Mouse (Mus musculus) CD4-positive, CD25-positive, alpha-beta regulatory T cell, adult 4 months (primary cell): ENCODE data around the gene Dgkg. TPM values are rescaled to one million over a fixed set of nuclear protein-coding genes. Genes with fewer than 3 reads are reported as not detected.
A peak's percentile ranks its signal among the peaks of the same experiment; 100 is the strongest.

Experiments used
- ATAC-seq: one replicate; pipeline ENCODE4 v1.8.0; 2017
- polyA plus RNA-seq, 2 experiments: library from polyadenylated mRNA; unstranded; fragments of 100-300 nt; shearing (Covaris generic); gene quantifications; one replicate each; pipeline ENCODE4 v1.2.1; 2017

The Dgkg gene
- polyA plus RNA-seq: 1 to 10 TPM in 1 of 2 experiments, under 1 TPM in 1; 0.80 to 2.1 TPM

DNA sequence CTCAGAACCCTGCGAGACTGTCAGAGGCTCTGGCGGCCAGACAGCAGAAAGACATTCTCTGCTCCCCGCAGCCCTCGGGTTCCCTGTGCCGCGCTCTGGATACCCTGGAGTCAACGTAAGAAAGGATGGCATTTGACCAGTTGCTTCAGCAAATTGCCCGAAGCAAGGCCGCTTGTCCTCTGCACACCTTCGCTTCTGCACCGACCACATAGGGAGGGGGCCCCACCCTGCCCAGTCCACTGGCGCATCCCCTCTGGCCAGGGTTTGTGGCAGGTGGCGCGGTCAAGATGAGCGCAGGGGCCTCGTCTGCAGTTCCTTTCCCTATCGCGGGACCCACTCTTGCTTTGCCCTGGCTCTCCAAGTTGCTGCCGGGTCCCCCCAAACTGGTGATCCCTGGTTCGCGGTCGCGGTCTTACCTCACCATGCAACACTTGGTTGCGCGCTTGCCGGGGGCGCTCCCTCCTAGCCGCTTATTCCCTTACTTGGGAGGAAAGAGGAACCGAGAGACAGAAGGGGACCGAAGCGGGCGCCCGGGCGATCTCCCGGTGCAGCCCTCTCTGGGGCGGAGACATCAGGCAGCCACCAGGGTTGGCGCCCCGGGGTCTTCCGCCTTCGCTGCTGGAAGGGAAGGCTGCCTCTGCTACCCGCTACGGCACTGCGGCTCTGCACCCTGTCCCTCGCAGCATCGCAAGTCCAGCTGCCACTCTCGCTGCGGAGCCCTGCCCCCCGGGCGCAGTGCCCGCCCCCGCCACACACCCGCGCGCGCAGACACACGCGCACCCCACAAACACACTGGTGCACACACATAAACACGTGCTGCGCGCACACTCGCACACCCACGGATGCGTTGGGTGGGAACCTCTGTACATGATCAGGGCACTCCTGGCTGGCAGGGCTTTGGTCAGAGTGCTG lies at the start of gene Dgkg:
Gene Dgkg, minus strand, starts transcription at position 689 of the 912 bp plus-strand sequence.
- ATAC-seq: peak; percentile 49

DNA sequence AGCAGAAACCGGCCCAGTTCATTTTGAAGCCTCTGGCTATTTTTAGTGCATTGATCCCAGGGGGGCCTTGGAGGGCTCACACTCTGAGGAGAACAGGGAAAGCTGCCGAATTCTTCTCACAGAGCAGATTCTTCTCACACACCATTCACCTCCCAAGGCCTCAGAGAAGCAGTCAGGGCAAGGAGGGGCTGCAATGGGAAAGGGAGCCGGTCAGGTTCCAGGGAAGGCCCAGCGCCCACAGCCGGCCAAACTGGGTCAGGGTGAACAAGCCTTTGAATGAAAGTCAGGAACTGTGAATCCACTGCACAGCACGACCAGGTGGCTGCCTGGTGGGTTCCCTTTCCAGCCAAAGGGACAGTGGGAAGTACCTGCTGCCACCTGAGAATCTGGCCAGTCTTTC lies 47.9 kb upstream of the Dgkg start:
- ATAC-seq: no peak

DNA sequence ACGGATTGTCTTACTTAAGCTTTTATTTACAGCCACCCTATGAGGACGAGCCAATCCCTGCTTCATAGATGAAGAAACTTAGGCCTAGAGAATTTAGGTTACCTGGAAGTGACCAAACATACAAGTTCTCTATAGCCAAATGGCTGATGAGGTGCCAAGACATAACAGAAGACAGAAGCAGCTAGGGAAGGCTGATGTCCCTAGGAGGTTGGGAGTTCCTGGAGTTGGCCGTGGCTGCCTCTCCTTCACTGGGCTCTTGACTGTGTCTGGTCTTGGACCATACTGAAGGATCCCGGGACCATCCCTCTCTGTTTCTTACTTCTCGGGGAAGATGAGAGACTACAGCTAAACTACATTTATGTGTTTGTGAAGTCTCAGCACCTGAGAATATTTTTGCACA lies 47.1 kb upstream of the Dgkg start:
- ATAC-seq: no peak

DNA sequence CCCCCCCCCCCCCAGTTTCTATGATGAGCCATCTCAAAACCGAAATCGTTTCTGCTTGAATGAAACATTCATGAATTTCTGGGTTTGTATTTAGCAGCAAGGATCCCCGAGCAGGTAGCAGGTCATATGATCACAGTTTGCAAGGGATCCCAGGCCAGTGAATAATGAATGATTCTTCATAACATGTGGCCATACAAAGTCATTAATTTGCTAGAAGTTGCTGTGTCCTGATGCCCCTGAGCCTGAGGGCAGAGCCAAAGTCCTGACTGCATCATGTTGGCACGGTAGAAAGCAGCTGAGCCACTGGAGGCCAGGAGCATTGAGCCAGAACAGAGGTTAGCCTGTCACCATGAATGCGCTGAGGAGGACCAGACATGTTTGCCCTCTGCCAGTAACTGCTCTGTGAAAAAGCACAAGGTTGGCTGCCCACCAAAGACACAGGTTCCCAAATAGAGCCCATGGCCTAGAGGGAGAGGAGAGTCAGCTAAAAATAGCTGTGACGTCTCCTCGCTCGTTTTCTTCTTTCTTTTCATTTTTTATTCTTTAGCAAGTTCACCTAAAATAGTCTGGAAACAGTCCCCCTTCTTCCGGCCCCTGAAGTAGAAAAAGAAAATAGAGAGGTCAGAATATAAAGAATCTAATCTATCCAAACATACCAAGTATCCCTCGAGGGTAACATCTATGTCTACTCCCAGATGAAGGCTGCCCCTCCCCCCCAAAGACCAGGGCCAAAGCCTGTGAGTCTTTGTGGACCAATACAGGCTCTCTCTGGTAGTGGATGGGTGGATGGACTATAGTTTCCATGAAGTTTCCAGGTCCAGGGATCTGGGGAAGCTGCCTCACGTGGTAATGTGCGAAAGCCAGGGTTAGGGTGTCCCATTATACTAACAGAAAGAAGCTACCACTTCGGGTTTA lies 42.1 kb upstream of the Dgkg start:
- no peak for ATAC-seq

DNA sequence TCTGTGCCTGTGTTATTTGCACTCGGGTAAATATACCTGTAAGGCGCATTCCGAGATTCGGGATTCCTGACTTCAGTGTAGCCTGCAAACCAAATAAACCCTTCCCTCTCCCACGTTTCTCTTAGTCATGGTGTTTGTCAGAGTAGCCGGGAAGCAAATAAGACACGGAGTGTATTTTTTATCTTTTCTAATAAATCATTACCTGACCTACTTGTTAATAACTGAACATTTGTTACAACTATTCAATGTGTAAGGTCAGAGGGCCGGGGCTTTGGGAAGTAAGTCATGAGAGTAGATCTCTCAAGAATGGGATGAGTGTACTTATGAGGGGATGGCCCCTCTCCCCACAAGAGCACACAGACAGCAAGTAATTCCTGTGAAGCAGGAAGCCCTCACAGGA lies 41.1 kb upstream of the Dgkg start:
- no peak for ATAC-seq

DNA sequence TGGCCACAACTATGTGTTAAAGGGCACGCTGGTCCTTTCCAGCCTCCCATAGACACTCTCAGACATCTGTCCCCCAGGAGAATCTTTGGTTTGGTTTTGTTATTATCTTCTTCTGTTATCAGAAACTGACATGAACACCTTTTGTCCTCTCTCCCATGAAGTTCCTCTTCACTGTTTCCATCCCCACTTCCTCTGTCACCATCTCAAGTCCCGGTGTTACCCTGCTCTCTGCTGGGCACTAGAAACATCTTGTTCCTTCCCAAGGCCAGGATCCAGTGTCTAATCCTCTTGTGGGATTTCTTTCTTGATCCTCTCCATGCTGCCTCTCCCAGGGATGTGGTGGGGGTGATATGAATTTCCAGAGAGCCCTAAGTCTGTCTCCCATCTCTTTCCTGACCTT lies 32.6 kb upstream of the Dgkg start:
- ATAC-seq: no peak

DNA sequence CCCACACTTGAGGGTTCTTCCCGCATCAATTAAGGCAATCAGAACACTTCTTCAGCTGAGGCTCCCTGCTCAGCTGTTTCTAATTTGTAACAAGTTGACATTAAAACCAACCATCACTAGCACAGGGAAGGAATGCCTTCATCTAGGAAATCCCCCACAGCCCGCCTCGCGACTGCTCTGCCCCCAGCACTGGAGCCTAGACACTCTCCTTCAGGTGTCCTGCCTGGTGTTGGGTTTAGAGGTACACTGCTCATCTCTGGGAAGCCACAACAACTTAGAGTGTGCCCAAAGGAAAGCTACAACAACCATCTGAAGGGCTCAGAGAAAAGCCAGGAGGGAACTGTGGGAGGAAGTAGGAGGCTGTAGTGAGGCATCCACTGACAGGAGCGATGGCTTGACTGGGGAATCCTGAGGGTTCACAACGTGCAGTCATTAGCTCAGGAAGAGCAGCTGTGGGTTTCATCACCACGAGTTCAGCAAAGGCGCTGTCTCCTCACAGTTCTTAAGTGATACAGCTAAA lies 30.8 kb upstream of the Dgkg start:
- no peak for ATAC-seq

DNA sequence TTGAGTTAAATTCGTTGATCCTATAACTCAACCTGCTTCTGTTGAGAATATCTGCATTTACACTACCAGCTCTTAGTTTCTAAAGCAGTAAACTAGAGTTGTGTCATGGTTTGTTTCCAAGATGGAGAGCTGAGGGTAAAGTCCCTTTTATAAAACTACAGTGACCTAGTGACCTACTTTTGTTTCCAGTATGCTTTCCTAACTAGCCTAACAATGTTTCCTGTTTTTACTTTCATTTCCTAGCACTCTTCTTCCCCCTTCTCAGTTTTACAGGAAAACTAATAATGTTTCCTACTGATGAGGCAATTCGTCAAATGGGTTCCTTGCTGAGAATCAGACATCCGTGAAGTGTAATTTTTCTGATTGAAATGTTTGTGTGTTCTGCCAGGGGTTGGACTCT lies 26.6 kb upstream of the Dgkg start:
- ATAC-seq: no peak

DNA sequence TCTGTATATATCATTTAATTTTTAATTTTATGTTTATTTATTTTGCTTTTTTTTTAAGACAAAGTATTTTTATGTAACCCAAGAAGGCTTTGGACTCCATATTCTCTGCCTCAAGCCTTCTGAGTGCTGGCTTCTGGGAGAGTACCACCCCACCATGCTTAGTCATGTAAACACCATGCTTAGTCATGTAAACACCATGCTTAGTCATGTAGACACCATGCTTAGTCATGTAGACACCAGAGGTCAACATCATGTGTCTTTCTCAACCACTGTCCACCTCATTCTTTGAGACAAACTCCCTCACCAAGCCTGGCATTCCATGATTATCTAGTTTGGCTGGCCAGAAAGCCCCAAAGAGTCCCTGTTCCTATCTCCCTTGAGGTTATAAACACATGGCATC lies 25.7 kb upstream of the Dgkg start:
- ATAC-seq: no peak

DNA sequence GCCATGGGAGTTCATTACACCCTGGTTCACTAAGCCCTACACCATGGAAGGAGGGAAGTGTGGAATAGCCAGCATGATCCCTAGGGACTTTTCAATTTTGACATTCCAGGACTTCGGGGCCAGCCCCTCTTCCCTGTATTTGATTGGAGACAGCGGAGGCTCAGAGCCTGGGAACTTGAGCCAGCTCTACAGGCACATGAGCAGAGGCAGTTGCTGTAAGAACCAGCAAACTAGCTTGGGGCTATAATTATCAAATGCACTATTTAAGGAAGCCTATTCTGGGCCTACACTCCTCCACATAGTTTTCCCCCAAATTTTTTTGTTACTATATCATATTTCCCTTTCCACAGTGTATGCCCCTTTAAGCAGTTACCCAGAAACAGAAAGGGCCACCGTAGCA lies 22.6 kb upstream of the Dgkg start:
- no peak for ATAC-seq

DNA sequence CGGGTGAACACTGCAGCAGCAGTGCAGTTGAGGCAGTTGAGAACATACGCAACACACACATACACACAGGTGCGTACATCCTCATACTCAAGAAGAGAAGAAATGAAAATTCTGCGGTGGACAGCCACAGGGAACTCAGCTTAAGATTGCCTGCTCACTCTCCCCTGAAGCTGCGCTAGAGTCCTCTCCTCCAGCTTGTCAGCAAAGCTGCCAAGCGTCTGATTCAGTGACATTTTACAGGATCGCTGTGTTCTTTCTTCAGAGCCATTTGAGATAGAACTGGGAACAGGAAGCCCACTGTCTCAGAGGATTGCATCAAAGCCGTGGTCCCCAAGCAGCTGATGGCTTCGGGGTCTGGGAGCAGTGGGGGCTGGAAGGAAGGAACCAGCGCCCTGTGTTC lies 17.6 kb upstream of the Dgkg start:
- ATAC-seq: no peak

DNA sequence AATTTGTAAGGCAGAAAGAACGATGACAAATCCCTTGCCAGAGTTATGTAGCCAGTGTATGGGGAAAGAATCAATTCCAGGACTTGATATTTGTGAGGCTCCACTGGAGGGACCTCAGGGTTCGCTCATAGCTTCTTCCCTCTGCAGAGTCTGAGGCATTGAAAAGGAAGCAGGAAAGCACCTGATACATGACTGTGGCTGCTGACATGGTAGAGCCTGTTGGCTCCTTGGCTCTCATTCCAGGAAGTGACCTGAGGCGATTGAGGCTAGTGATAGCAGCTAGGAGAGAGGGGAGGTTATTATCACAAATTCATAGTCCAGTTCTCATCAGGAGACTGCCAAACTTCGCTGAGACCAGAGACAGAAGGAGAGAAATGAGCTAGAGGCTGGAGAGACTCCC lies 17.1 kb upstream of the Dgkg start:
- no peak for ATAC-seq

DNA sequence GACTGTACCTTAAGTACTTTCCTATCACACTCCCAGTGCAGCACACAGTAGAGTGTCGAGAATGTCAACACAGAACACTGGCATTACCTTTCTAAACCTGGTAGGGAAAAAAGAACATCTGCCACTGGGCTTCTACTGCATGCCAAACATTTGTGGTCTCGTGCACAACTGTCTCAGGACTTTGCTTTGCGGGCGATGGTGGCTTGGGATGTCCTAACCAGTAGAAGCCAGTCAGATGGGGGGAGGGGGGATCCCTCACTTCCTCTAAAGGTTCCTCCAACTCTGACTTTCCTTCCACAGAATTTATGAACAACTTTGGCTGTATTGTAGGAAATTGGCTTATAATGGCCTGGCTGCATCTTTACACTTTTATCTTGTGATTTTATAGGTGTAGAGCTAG lies 7.0 kb upstream of the Dgkg start:
- ATAC-seq: no peak

DNA sequence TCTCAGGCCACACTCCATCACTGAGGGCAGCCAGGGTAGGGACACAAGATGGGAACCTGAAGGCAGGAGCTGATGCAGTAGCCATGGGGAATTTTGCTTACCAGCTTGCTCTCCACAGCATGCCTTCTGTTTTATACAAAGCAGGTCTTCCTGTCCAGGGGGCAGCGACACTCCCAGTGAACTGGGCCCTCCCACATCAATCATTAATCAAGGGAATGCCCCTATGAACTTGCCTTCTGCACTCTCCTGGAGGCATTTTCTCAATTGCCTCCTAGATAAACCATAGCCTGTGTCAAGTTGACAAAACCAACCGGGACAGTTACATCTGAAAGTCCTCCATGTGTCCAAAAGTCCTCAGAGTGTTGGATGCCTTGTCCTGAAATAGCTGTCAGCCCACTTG lies 6.1 kb upstream of the Dgkg start:
- no peak for ATAC-seq

DNA sequence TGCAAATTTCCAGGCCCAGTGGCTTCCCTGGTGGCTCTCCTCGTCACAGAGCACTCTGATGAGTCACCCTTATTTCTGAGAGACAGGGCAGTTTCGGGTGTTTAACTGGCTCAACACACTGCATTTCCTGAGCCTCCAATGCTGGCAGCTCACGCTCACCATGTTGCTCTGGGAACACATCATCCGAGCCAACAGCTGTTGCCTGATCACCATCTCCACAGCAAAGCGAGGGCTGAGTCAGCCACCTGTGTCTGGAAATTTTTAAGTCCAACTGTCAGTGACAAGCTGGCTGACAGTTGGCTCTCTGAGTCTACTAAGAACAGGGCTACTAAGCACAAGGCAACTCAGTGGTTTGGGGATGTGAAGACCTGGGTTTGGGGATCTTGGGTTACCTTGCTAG lies 4.1 kb upstream of the Dgkg start:
- ATAC-seq: no peak

DNA sequence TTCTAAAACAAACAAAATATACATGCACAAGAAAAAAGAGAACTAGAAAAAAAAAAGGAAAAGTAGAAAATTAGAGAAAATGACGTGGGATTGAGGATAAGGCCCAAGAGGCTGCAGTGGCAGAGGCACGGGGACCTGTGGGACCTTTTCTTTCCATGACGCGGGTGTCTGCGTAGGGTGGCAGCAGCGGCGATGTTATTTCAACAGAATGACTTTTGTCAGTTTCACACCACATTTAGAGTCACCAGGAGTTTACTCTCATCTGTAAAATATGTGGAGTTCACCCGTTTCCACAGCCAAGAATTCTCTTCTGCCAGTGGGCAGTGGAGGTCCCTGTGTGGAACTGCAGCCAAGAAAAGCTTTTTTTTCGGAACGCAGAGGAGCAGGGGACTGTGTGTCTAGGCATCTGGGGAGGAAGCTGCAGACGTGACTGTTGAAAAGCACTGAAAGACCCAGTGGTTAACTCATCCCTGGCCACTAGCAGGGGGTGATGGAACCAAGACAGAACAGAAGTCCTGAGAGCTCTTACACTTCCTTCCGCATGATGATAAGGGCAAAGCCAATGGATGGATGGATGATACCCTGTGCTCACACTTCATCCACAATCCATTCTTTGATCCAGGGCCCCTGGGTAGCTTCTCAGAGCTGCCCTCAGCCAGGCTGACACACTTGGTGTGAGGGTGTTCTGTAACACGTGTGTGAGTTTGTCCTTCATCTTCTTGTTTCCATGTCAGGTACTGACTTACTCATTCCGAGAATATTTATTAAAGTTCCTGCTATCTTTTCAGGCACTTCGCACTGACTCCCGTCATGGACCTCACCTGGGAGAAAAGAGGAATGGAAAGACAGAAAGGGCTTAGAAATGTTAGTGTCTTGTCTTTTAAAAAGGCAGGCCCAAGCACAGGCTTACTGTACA lies 1.1 kb upstream of the Dgkg start:
- ATAC-seq: peak; percentile 32

DNA sequence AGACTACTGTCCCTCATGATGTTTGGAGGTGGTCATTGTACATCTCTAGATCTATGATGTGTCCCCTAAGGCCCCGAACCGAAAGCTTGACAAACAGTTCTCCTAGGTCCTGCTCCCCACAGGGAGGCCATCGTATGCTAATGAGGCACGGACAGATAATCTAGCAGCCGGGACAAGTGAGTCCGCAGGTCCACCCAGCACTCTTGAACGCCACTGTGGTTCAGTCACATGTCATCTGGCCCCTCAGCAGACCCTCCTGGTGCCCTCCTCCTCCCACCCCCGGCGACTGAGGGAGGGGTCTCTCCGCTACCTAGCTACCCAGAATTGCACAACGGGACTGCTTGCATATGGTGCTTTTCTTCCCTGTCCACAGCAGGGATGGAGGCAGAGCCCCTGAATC lies 1.2 kb downstream of the Dgkg start:
- no peak for ATAC-seq

DNA sequence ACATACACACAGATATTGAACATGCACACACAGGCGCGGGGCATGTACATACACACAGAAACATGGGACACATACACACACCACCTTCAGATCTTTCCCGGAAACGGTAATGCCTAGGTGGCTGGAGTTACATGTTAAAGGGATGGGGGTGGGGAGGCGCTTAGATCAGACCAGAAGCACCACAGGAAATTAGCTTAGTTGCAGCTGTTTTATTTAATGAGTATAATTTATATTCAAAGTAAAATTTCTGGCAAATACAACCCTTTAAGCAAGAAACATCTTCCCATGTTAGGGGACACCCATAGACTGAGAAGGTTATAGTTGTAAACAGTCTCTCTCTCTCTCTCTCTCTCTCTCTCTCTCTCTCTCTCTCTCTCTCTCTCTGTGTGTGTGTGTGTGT lies 1.8 kb downstream of the Dgkg start:
- peak; percentile 36 for ATAC-seq

DNA sequence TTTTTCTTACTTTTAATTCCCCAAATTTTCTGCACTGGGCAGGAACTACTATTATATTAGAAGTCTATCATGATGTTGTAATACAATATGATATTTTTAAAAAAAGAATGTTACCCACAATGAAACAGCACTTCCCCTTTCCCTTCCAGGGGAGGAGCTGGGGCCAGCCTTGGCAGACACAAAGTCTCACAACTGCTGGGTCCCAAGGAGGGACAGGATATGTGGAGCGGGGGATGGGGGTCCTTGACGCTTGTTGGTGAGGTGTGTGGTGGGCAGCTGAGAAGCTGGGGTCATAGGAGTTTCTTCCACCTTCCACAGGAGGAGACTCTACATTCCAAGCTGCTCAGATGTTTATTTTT lies 2.6 kb downstream of the Dgkg start:
- no peak for ATAC-seq

DNA sequence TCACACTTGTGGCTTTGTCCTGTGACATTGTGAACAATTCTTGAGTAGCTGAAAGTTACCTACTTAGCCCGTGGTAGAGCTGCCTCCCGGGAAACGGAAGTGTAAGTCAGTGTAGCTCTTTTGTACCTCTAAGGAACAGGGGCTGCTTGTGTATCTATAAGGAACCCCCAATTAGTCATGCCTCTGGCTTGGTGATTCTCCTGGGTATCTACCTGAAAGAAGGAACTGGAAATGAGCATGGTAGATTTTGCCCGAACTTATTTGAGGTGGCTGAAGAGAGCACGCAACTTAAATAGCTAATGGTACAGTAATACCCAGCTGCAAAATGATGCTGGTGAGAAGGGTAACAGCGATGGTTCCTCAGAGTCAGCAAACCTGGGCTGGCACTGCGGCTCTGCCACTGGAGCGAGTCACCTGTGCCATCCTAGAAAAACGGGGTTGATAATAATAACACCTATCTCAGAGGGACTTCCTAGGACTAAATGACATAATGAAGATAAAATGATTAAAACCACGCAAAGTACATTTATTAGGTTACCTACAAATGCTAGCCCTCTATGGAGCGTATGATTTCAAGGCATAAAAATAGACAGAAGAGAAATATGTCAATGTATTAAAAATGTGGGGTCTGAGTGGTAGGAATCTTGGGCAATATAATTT lies 3.1 kb downstream of the Dgkg start:
- no peak for ATAC-seq

DNA sequence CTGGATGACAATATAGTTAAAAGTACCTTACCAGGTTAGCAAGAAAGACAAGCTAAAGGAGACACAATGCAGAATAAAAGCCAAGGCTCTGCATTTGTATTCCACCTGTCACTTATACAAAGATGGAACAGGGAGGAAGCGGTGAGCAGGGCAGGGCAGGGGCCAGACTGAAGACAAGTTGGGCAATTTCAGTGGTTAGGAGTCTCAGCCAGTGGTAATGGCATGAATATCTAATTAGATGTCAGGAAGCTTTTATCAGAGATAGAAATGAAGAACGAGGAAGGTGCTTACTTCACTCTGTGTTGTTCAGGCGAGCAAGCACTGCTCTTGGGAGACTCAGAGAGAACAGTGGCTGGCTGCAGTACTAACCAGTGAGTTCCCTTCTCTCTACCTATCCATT lies 5.8 kb downstream of the Dgkg start:
- no peak for ATAC-seq

DNA sequence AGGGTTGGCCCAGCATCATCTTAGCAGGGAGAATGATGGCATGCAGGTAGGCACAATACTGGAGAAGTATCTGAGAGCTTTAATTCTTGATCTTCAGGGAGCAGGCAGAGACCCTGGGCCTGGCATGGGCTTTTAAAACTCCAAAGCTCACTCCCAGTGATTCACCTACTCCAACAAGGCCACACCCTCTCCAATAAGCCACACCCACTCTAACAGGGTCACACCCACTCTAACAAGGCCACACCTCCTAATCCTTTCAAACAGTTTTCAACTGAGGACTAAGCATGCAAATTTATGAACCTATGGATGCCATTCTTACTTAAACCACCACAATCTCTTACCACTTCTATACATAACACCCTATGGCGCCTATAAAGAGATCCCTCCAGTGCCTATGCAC lies 11.8 kb downstream of the Dgkg start:
- ATAC-seq: no peak
